Mouse (Mus musculus): ENCODE results near the gene Ahcy. TPM values are rescaled to one million over a fixed set of nuclear protein-coding genes. Genes with fewer than 3 reads are reported as not detected.
"Not testable (repeated sequence)": the region's sequence is repeated elsewhere in the genome, so short reads cannot be mapped to it uniquely, and the experiment has no call there.

The Ahcy gene
- polyA plus RNA-seq (2015; fragmentation: Nextera tagmentation; extraction: Ambion mirVana), result 13.3 and 14.4 TPM in 2 replicates

GRCm38 (mm10) chr2:155073978-155074765 lies at the start of gene Ahcy:
Gene Ahcy (minus strand): TSS chr2:155074497.
- Histone ChIP-seq H3K27ac (ENCODE audit: low read length) (peak within 1 kb of the TSS; percentile 54), H3K4me2 (replicated peaks; ENCODE audit: low read depth, low read length) (peak within 1 kb of the TSS; percentile 92), H3K4me3 (ENCODE audit: low read depth, low read length) (peak within 1 kb of the TSS; percentile 71), H3K36me3 (ENCODE audit: insufficient read depth, low read length) (no peaks in the 10 kb centered on the region), H3K27me3 (replicated peaks; ENCODE audit: insufficient read depth, low read length) (no peaks in the 10 kb centered on the region), H3K9ac (replicated peaks; ENCODE audit: low read depth) (peak within 1 kb of the TSS; percentile 55), H3K9me3 (ENCODE audit: low read length) (no peaks in the 10 kb centered on the region), H3K4me1 (ENCODE audit: insufficient read depth, low read depth, low read length) (peaks cover 4% of the 10 kb centered on the region; the same call in 1 of the 2 replicates)
- DNase-seq (ENCODE audit: low spot score), result peak; percentile 95
- TF ChIP-seq CTCF (IDR thresholded peaks at IDR 0.05) (no peak), EP300 (IDR thresholded peaks at IDR 0.05) (no peak)
- ATAC-seq, result peak; percentile 97
- WGBS, result 1% methylated on average over 56 of the region's 56 CpGs

GRCm38 (mm10) chr2:155115216-155115830 lies 41.0 kb upstream of the Ahcy start:
- Histone ChIP-seq H3K9ac (replicated peaks; ENCODE audit: low read depth) (no peak overlapping the region), H3K4me2 (replicated peaks; ENCODE audit: low read depth, low read length) (no peak overlapping the region), H3K27ac (ENCODE audit: low read length) (no peak overlapping the region), H3K4me1 (ENCODE audit: insufficient read depth, low read depth, low read length) (no peaks in the 10 kb centered on the region), H3K27me3 (replicated peaks; ENCODE audit: insufficient read depth, low read length) (no peaks in the 10 kb centered on the region), H3K36me3 (ENCODE audit: insufficient read depth, low read length) (no peaks in the 10 kb centered on the region), H3K9me3 (ENCODE audit: low read length) (no peaks in the 10 kb centered on the region), H3K4me3 (ENCODE audit: low read depth, low read length) (no peak overlapping the region)
- ATAC-seq, result no peak
- WGBS, result 63% methylated on average over 7 of the region's 7 CpGs
- no peak for DNase-seq (ENCODE audit: low spot score)
- TF ChIP-seq CTCF (IDR thresholded peaks at IDR 0.05), result no peak
- TF ChIP-seq EP300 (IDR thresholded peaks at IDR 0.05), result no peak

GRCm38 (mm10) chr2:155107276-155107675 lies 33.0 kb upstream of the Ahcy start:
- 80% methylated on average over 9 of the region's 9 CpGs for WGBS
- H3K27ac ChIP-seq (ENCODE audit: low read length); ATAC-seq; H3K4me2 ChIP-seq (replicated peaks; ENCODE audit: low read depth, low read length); H3K4me3 ChIP-seq (ENCODE audit: low read depth, low read length); DNase-seq (ENCODE audit: low spot score); H3K4me1 ChIP-seq (ENCODE audit: insufficient read depth, low read depth, low read length); H3K9me3 ChIP-seq (ENCODE audit: low read length); H3K27me3 ChIP-seq (replicated peaks; ENCODE audit: insufficient read depth, low read length); H3K36me3 ChIP-seq (ENCODE audit: insufficient read depth, low read length); H3K9ac ChIP-seq (replicated peaks; ENCODE audit: low read depth): not testable (repeated sequence)

- H3K9me3 ChIP-seq (ENCODE audit: low read length), result no peaks in the 10 kb centered on the region
- no peaks in the 10 kb centered on the region for H3K4me1 ChIP-seq (ENCODE audit: insufficient read depth, low read depth, low read length)
- no peak overlapping the region for H3K4me2 ChIP-seq (replicated peaks; ENCODE audit: low read depth, low read length)
- 79% methylated on average over 6 of the region's 6 CpGs for WGBS
- no peaks in the 10 kb centered on the region for H3K36me3 ChIP-seq (ENCODE audit: insufficient read depth, low read length)
- H3K9ac ChIP-seq (replicated peaks; ENCODE audit: low read depth), result no peak overlapping the region
- H3K27ac ChIP-seq (ENCODE audit: low read length), result no peak overlapping the region
- no peaks in the 10 kb centered on the region for H3K27me3 ChIP-seq (replicated peaks; ENCODE audit: insufficient read depth, low read length)
- no peak for ATAC-seq
- no peak for DNase-seq (ENCODE audit: low spot score)
- TF ChIP-seq EP300 (IDR thresholded peaks at IDR 0.05) (no peak), CTCF (IDR thresholded peaks at IDR 0.05) (no peak)
- no peak overlapping the region for H3K4me3 ChIP-seq (ENCODE audit: low read depth, low read length)
Measured at GRCm38 (mm10) chr2:155103607-155104006, 29.3 kb upstream of the Ahcy start.

GRCm38 (mm10) chr2:155101761-155102181 lies 27.5 kb upstream of the Ahcy start:
- no peaks in the 10 kb centered on the region for H3K27me3 ChIP-seq (replicated peaks; ENCODE audit: insufficient read depth, low read length)
- no peak overlapping the region for H3K27ac ChIP-seq (ENCODE audit: low read length)
- no peak for TF ChIP-seq CTCF (IDR thresholded peaks at IDR 0.05)
- no peak for TF ChIP-seq EP300 (IDR thresholded peaks at IDR 0.05)
- no peaks in the 10 kb centered on the region for H3K36me3 ChIP-seq (ENCODE audit: insufficient read depth, low read length)
- no peak for DNase-seq (ENCODE audit: low spot score)
- H3K9ac ChIP-seq (replicated peaks; ENCODE audit: low read depth), result no peak overlapping the region
- 36% methylated on average over 6 of the region's 6 CpGs for WGBS
- H3K4me1 ChIP-seq (ENCODE audit: insufficient read depth, low read depth, low read length), result no peaks in the 10 kb centered on the region
- no peak overlapping the region for H3K4me2 ChIP-seq (replicated peaks; ENCODE audit: low read depth, low read length)
- ATAC-seq, result no peak
- H3K9me3 ChIP-seq (ENCODE audit: low read length), result no peaks in the 10 kb centered on the region
- no peak overlapping the region for H3K4me3 ChIP-seq (ENCODE audit: low read depth, low read length)

- no peak overlapping the region for H3K27ac ChIP-seq (ENCODE audit: low read length)
- no peak overlapping the region for H3K9ac ChIP-seq (replicated peaks; ENCODE audit: low read depth)
- ATAC-seq (no peak), DNase-seq (ENCODE audit: low spot score) (peak; percentile 11)
- no peaks in the 10 kb centered on the region for H3K4me1 ChIP-seq (ENCODE audit: insufficient read depth, low read depth, low read length)
- H3K36me3 ChIP-seq (ENCODE audit: insufficient read depth, low read length), result no peaks in the 10 kb centered on the region
- H3K4me2 ChIP-seq (replicated peaks; ENCODE audit: low read depth, low read length), result no peak overlapping the region
- H3K27me3 ChIP-seq (replicated peaks; ENCODE audit: insufficient read depth, low read length), result no peaks in the 10 kb centered on the region
- H3K4me3 ChIP-seq (ENCODE audit: low read depth, low read length), result no peak overlapping the region
- H3K9me3 ChIP-seq (ENCODE audit: low read length), result no peaks in the 10 kb centered on the region
- 76% methylated on average over 3 of the region's 3 CpGs for WGBS
- TF ChIP-seq CTCF (IDR thresholded peaks at IDR 0.05) (no peak), EP300 (IDR thresholded peaks at IDR 0.05) (no peak)
Measured at GRCm38 (mm10) chr2:155100796-155101259, 26.5 kb upstream of the Ahcy start.
